Mouse (Mus musculus) megakaryocyte progenitor cell, adult 5-6 weeks (primary cell): ENCODE data around the gene Hint3. TPM values are rescaled to one million over a fixed set of nuclear protein-coding genes. Genes with fewer than 3 reads are reported as not detected.

Source experiments
- ATAC-seq: replicated peaks from 2 replicates; pipeline ENCODE4 v1.8.0; 2016; ENCODE audit warnings: mild to moderate bottlenecking, moderate TSS enrichment, inconsistent platforms; ENCODE audit not compliant: poor library complexity
- total RNA-seq, 2 experiments: library from RNA; stranded (forward) in 1 of 2; stranded (reverse) in 1 of 2; fragments of 157-497, 149-512 nt in 1 of 2; fragments of 200-1000 nt in 1 of 2; gene quantifications; 2 replicates each; pipeline versions ENCODE4 v1.2.3 to v1.2.4; 2015 to 2017

Hint3 gene
- total RNA-seq, 2 experiments from 2014 or later = 5.7 to 13.7 TPM

GRCm38 (mm10) chr10:30600094-30600534, 29.3 kb downstream of the Hint3 start:
- ATAC-seq = peak; percentile 63

DNA sequence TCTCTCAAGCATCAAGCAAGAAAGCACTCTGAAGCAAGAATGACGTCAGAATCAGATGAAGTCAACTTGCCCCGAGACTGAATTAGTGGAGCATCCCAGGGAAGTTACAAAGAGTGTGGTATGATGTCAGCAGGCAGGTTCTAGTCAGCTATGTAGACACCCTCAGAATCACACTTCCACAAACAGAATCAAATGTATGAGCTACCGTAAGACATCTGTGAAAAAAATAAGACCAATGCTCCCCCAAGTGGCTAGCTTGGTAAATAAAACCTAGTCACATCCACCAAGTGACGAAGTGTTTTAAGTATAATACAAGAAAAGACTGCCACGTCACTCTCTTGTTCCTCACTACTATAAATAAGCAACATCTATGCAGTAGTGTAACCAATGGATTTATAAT, 42.4 kb downstream of the Hint3 start:
- peak; percentile 83 for ATAC-seq

DNA sequence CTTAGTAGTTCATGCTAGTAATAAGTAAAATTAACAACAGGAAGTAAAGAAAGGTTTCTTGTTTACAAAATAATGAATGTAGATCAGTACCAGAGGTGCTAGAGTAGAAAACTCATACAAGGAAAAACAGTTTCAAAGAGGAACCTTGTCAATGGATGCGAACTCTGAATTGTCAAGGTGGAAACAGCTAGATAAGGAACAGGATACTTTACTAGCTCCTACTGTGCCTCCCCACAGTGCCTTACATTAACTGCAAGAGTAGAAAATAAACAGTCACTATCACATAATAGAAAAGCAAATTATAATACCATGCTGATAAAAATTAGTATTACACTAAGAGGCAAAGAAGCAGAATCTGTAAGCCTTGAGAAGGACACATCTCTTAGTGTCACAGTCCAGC, 43.7 kb downstream of the Hint3 start:
- ATAC-seq = no peak

GRCm38 (mm10) chr10:30577670-30578280, 51.7 kb downstream of the Hint3 start:
- 0 out of 2 replicates have a peak, but pooled peaks have one; percentile 31 for ATAC-seq

GRCm38 (mm10) chr10:30566364-30566763, 63.1 kb downstream of the Hint3 start:
- no peak for ATAC-seq

DNA sequence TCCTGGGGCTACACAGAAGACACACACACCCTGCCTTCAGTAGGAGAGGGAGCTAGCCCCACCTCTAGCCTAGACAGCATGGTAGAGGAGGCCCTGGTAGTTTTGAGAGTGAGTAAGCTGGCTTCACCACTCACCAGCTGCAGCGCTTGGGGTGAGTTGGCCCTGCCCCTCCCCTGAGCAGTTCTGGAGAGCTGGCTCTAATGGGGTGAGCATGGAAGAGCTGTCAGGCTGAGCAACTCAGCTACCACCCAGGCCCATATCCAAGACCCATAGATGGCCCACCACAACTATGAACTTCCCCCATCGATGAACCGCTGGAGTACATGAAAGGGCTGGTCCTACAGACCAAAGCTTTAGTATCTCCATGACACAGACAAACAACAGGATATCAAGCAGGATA, 64.8 kb downstream of the Hint3 start:
- no peak for ATAC-seq

Other genes starting within 250 kb of the Hint3 start
- 27.5 and 28.3 TPM in 2 replicates for gene Trmt11, start 28.9 kb downstream of the Hint3 start, total RNA-seq (2015)
- 23.3 and 29.7 TPM in 2 replicates for gene Trmt11, start 28.9 kb downstream of the Hint3 start, total RNA-seq (2017)
- gene Ncoa7, start 173.7 kb upstream of the Hint3 start, total RNA-seq (2015) = 23.0 and 28.1 TPM in 2 replicates
- gene Ncoa7, start 173.7 kb upstream of the Hint3 start, total RNA-seq (2017) = 16.0 and 21.2 TPM in 2 replicates
- 0.12 TPM in 1 of 2 replicates, not detected in the other for gene Hey2, start 213.2 kb upstream of the Hint3 start, total RNA-seq (2015)
- gene Hey2, start 213.2 kb upstream of the Hint3 start, total RNA-seq (2017) = 0.21 TPM in 1 of 2 replicates, not detected in the other